Mouse (Mus musculus) kidney, adult 9 months (tissue): ENCODE results near the gene Rgl2.
"Not testable (repeated sequence)": the region's sequence is repeated elsewhere in the genome, so short reads cannot be mapped to it uniquely, and the experiment has no call there.

ENCODE experiments used
- DNase-seq: peaks from one replicate; pipeline ENCODE4 v3.0.0; 2022

Rgl2 gene

DNA sequence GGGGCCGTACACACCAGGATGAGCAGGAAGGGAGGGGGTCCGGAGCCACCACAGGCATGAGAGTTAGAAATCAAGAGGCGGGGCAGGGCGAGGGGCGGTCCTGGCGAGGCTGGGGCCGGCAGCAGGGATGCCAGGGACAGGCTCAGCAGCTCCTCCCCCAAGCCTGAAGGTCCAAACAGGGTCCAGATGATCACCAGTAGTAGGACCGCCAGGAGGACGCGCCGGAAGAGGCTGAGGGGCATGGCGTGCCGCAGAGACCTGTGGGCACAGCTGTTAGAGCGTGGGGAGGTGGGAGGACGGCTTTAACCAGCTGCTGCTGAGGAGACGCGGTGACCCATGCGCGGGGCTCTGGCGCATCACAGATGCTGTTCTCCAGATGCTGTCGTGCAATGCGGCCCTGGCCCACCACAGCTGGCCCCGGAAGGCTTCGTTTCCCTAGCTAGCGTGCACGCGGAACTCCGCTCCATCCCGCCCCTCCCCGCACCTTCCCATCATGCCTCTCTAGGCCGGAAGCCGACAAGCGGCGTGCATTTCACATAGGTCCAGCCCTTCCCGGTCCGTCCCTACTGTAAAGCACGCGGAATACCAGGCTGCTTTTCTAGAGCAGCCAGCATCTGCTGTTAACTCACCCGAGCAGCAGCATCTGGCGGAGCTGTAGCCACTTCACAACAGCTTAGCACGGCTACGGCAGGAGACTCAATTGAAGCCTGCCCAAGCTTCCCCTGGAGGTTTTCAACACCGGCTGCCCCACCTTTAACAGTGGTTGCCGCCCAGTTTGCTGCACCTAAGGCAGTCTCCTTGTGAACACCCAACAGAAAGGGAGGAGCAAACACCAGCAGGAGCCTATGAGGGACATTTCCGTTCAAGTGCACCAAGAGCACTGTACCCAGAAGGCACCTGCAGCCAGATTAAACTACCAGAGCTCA, 21.9 kb downstream of the Rgl2 start, which contains the start of gene B3galt4:
Gene B3galt4 (minus strand): TSS at position 468 of the 926 bp plus-strand sequence.
- peak; percentile 68 for DNase-seq

DNA sequence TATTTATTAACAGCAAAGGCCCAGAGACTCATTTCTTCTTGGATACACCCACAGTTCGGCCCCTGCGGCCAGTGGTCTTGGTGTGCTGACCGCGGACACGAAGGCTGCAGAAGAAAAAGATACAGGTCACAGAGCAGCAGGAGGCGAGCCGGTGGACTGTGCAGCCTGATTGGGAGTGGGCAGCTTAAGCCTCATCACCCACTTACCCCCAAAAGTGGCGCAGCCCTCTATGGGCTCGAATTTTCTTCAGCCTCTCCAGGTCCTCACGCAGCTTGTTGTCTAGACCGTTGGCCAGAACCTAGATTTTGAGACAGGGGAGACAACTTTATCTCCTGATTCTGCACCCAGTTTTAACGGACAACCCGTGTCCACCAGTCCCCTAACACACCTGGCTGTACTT, 22.7 kb downstream of the Rgl2 start:
- DNase-seq, result not testable (repeated sequence)

DNA sequence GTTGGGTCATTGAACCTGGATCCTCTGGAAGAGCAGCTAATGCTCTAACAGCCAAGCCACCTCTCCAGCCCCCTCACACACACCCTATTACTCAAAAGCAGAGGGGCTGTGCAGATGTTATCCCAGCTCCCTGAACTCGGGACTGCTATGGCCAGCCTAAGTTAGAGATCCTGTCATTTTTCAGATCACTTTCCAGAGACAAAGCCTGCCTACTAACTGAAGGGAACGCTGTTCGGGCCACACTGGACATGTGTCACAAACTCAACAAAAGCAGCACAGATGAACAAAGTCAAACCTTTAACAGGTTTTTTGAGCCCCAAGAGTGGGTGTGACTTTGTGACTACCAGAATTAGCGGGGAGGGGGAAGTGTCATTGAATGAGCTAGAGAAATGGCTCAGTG, 23.5 kb downstream of the Rgl2 start:
- no peak for DNase-seq

DNA sequence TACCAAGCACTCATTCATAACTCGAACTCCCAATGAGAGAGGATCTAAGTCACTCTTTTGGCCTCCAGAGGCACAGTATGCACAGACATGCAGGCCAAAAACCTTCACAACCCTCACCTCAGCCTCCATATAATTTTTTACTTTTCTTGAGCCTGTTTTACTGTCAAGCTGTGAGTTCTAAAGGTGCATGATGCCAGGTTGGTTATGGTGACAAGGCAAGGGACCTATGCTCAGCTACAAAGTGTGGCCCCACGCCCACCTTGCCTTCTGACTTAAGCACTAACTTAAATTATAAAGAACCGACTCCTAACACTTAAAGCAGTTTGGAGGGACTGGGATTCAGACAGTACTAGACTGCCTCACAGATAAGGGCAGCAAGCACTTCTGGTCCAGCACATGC, 24.0 kb downstream of the Rgl2 start:
- no peak for DNase-seq

DNA sequence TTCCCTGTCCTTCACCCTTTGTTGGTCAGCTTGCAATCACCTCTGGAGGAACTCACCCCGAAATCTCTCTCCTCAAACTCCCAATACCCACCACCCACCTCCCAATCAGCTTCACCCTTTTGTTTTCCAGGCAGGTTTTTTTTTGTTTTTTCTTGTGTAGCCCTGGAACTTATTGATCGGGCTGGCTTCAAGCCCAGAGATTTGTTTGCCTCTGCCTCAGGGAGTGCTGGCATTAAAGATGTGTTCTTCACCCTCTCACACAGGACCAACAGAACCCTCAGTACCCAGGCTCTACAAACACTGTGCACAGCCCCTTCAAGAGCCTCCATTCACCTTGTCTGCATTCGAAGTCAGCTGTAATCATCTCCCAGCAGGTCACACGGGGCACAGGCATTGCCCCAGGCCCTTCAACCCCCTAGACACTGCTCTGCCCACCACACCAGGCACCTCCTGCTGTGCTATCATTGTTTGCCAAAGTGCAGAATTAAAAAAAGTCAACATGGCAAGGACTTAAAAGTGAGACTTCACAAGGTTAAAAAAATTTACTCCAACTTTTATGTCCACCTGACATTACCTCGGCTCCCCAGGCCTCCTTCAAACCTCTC, 24.7 kb downstream of the Rgl2 start:
- DNase-seq, result no peak

DNA sequence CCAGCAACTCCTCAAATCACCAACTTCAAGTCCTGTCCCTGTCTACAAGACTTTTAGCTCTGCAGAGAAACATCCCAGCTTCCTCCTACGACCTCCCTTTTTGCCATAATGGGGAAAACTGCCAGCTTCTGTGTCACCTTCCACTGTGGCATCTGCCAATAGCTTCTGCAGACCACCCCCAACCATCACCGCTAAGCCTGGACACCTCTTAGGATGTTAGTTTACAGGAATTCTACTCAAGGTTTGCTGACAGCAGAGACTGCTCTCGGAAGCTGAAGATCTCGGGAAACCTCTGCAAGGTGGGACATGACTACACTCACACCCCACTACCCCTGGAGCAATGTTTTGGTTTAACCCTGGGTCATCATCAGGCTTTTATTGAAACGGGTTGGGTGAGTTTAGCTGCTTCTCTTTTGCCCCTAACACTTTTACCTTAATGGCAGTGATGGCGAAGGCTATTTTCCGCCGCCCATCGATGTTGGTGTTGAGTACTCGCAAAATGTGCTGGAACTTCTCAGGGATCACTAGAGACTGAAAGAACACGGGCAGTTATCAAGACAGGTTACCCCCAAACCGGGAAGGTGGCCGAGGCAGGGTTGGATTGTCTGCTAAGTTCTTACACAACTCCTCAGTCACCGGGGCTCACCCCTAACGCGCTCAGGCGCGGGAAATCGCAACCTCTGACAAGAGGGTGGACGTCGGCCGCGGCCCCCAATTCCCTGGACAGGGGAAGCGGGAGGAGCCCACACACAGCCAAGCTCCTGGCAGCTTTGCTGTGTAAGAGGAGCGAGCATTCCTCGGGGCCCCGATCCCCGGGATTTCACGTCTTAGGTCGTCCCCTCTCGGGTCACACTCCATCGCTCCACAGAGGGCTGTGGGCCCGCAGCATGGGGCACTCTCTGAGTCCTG, 25.6 kb downstream of the Rgl2 start:
- DNase-seq, result peak; percentile 47

DNA sequence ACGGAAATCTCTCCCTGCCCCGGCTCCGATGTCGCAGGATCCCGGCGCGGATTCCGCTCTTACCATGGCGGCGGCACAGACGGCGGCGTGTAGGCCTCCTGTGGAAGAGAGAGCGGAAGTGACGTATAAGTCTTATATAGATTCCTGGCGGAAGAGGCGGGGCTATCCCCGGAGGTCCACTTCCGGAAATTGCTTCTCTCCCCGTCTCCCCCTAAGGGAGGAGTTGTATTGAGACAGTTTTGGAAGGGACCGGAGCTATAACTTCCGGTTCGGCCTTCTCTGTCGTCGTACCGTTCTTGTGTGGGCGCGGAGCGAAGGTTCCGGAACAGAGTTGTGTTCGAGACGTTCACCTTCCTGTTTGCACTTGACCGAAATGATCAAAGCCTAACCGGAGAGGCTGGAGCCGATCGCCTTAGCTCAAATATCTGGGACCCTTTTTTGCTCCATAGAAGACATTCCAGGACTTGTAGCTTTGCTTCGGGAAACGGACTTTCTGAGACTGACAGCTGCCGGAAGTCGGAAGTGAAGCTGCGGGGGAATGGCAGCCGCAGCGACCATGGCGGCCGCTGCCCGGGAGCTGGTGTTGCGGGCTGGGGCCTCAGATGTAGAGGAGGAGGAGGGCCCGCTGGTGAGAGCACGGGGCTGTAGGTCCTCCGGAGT, 26.3 kb downstream of the Rgl2 start, which contains the start of the genes Vps52 and Rps18:
Gene Vps52 (plus strand): TSS at position 258 of the 660 bp plus-strand sequence.
Gene Rps18 (minus strand): TSS at position 447 of the 660 bp plus-strand sequence.
- DNase-seq, result peak; percentile 99

DNA sequence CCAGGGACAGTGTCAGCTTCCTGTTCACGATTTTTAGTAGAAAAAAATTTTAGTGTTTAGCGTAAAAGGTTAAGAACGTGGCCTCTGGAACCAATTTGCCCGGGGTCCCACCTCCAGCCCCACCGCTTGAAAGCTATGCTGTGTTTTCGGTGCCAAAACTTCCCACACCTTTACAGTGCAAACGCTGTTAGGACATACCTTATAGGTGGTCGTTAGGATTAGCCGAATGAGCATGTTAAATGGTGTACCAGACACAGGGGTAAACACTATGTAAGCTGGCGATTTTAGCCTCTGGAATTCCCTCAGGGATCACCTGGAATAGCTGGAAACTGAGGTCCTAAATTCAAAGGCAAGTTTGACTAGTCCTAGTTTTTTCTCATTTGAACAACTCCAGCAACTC, 27.0 kb downstream of the Rgl2 start:
- DNase-seq, result no peak

DNA sequence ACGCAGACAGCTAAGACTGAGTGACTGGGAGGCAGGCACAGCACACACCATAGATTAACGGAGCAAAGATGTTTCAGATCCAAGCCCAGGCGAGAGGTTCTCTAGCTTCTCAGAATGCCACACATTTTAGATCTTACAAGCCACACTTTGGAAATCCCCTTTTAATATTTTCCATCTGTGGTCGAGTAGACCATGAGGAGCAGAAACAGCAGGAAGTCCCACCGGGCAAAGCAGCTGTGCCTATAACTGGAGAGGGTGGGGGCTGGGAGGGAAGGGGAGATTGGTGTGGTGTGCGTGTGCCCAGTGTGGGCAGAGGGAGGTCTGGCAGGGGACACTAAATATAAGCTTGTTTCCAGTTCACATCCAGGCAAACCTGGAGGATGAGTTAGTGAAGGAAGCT, 28.1 kb downstream of the Rgl2 start:
- DNase-seq, result no peak

DNA sequence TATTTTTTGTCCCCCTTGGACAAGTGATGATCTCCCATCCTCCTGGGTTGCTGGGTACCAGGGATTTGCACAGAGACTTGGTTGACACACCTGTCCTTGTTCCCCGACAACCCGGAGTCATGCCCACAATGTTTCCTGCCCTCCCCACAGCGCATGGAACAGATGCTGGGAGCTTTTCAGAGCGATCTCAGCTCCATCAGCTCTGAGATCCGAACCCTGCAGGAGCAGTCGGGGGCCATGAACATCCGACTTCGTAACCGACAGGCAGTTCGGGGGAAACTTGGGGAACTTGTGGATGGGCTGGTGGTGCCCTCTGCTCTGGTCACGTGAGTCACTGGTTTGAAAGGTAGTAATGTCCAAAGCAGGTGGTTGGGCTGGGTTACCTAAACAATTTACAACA, 29.1 kb downstream of the Rgl2 start:
- no peak for DNase-seq

DNA sequence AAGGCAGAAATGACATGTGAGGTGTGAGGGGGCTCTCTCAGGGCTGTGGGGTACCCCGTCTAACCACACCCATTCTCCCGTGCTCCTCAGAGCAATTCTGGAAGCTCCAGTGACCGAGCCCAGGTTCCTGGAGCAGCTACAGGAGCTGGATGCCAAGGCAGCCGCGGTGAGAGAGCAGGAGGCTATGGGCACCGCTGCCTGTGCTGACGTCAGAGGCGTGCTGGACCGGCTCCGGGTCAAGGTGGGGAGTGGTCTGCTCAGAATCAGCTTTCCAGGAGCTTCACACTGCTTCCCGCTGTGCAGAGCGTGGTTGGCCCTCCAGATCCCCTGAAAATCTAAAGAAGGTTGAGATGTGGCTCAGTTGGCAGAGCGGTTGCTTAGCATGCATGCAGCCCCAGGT, 29.8 kb downstream of the Rgl2 start:
- no peak for DNase-seq

DNA sequence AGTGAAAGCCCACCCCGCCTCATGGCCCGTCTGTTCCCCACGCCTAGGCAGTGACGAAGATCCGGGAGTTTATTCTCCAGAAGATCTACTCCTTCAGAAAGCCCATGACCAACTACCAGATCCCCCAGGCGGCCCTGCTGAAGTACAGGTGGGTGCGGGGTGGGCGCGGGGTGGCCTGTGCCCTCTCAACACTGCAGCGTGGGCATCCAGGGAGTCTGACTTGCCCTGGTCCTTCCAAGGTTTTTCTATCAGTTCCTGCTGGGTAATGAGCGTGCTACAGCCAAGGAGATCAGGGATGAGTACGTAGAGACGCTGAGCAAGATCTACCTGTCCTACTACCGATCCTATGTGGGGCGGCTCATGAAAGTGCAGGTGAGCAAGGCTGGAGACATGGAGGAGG, 30.6 kb downstream of the Rgl2 start:
- no peak for DNase-seq

DNA sequence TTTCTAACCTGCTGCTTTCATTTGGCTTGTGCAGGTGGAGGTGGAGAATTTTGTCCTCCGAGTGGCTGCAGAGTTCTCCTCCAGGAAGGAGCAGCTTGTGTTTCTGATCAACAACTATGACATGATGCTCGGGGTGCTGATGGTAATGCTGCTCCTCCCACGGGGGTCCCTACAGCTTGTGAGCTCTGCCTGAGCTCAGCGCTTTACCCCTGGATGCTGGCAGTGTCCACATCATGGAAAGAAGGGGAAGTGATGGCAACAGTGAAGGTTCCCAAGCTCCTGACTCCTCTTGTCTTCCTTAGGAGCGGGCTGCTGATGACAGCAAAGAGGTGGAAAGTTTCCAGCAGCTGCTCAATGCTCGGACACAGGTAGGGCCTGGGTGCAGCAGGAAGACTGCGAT, 33.5 kb downstream of the Rgl2 start:
- no peak for DNase-seq

DNA sequence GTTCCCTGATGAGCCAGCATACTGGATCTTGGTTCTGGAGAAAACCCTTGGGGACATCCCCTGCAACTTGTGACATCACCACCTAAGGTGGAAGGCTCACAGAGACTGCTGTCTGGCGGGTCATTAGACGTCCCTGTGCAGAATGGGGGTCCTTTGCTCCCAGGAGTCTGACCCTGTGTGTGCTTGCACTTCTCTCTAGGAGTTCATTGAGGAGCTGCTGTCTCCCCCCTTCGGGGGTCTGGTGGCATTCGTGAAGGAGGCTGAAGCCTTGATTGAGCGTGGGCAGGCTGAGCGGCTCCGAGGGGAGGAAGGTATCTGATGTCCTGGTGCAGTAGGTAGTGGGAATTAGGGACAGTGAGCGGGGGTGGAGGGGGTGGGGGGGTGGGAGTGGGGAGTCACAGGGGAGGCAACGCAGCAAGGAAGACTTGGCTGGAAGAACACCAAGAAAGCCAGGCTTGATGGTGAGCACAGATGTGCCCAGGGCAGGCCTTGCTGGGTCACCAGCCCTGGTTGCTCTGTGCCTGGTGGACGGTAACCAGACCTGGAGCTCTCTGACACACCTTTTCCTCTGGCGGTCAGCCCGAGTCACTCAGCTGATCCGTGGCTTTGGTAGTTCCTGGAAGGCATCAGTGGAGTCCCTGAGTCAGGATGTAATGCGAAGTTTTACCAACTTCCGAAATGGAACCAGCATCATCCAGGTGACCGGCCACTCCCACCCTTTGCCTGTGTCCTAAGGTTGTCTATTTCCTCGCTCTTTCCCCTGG, 35.9 kb downstream of the Rgl2 start:
- DNase-seq, result no peak

DNA sequence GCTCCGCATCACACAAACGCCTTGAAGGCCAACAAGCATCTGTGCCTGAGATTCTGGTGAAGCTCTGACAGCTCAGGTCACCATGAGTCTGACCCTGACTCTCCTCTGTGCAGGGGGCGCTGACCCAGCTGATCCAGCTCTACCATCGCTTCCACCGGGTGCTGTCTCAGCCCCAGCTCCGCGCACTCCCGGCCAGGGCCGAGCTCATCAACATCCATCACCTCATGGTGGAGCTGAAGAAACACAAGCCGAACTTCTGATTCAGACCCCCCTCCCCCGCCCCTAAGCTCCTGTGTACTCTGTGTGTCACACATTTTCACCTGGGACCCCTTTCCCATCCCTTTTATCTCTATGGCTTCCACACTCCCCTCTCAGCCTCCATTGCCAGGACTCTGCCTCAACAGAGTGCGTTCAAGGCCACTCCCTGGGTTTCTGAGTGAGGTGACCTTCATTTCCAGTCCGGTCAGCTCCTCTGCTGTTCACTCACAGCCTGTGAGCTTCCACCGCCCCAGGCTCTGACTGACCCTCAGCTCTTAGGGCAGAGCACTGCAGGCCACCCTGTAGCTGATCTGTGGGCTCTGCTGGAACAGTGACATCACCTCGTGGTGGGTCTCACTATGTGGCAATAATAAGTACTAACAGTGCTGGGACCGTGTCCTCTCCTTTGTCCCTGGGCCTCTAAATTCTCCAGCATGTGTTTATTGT, 36.7 kb downstream of the Rgl2 start:
- no peak for DNase-seq

DNA sequence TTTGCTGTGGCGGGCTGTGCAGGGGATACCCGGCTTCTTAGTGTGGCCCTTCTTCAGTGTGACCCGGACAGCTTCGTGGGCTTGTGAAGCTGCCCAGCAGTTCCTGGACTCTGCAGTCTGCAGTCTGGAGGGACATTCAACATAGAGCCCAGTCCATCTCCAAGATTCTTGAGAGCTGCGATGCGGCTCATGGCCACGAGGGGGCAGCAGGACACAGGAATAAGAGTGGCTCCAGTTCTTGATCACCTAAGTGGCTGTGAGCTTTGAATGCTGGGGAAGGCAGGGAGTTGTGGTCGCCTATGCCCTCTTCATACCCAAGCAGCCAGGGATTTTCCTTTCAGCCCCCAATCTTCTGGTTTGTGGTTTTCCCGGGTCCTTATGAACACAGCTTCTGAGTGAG, 39.1 kb downstream of the Rgl2 start:
- DNase-seq, result peak; percentile 89

DNA sequence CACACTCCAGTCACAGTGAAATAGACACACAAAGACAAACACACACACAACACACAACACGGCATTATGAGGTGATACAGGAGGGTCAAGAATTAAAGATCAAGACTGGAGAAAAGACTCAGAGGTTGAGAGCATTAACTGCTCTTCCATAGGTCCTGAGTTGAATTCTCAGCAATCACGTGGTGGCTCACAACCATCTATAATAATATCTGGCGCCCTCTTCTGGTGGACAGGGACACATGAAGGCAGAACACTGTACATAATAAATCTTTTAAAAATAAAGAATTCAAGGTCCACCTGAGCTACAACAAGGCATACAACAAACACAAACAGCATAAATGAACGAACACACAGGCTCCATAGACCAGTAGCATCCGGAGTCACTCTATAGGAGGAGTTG, 39.6 kb downstream of the Rgl2 start:
- peak; percentile 68 for DNase-seq

DNA sequence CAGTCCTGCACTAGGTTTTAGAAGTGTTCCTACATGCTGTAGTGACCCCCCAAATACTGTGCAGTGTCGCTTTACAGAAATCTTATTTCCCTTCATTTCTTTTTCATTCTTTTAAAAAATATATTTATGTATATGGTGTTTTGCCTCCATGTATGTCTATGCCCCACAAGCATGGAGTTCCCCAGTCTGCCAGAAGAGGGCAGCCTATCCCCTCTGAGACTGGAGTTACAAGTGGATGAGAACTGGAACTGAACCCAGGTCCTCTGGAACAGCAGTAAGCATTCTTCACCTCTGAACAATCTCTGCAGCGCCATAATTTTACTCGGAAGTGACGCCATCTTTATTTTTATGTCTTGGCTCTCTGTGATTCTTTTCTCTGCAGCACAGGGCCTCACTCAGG, 40.1 kb downstream of the Rgl2 start:
- DNase-seq, result no peak

DNA sequence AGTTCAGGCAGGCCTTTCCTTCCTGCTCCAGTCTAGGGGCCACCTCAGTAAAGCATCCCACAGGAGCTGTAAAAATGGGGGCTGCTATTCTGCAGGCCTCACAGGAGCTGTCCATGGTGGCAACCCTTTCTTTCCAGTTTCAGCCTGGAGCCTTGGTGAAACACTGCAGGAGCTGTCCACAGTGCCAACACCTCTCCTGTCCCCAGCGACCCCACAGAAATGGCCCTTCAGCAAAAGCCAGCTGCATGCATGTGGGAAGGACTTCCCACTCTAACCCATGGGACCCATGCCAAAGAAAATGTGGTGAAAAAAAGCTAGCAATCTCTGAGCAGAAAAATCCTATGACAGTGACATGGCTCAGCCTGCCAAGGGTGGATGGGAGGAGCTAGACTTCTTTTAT, 43.3 kb downstream of the Rgl2 start:
- no peak for DNase-seq

DNA sequence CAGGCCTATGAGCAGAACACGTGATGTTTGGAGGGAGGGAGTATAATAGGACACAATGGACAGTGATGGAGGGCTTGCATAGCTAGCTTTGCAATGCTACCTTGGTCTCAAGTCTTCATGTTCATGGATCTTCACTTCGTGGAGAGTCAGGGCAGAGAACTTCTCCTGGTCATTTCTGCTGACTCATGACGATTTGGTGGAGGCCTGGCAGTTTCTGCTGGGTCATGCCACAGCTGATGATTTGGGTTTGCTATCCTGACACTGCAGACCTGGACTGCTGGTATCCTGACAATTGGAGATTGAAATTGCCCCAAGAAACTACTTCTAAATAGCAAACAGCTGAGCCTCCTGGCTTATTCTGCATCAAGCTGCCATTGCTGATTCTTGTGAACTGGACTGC, 44.2 kb downstream of the Rgl2 start:
- DNase-seq, result no peak
